Mouse (Mus musculus) bone marrow, adult 2 months (tissue): Measurements from ENCODE around the gene Snrpg.

Experiments
- CTCF ChIP-seq: fragments of 200-500 bp; IDR thresholded peaks from 2 replicates; pipeline ENCODE4 v1.5.1; 2011; ENCODE audit warnings: low read length, control low read depth; ENCODE audit not compliant: control insufficient read depth, insufficient read depth
- POLR2A ChIP-seq: fragments of 200-500 bp; IDR thresholded peaks from 2 replicates; pipeline ENCODE4 v1.6.1; 2011; ENCODE audit warnings: low read depth, mild to moderate bottlenecking, control low read depth, low read length, borderline replicate concordance; ENCODE audit not compliant: control insufficient read depth

DNA sequence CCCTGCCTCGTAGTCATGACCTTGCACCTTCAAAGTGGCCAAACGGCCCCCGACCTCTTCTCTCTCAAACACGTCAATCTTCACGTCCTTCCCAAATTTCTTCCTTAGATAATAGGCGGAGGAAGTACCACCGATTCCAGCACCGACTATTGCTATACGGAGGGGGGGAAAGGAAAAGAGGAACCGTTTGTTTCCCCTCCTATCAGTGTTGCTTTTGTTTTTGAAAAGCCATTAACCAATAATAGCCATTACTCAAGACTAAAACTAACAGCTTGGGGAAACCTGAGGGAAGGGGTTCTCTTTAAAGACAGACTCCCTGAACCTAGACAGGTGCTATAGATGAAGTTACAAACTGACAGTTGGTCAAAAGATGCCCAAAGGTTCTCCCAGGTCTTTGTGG lies 24.9 kb downstream of the Snrpg start:
- TF ChIP-seq CTCF (no peak), POLR2A (no peak)
